Mouse (Mus musculus) CH12.LX (cell line): Measurements from ENCODE around the gene Thoc6.

Experiments
- CTCF ChIP-seq, 2 experiments: IDR thresholded peaks in 1 of 2; conservative IDR thresholded peaks in 1 of 2; 2 replicates each; pipeline ENCODE4 v1.5.1; 2011 to 2012; ENCODE audit warnings: low read depth in 2 of 2, low read length in 2 of 2, improper control_type of control experiment in 1 of 2, inconsistent platforms in 1 of 2, mild to moderate bottlenecking in 1 of 2, moderate library complexity in 1 of 2
- EP300 ChIP-seq: IDR thresholded peaks from 2 replicates; pipeline ENCODE4 v1.6.1; 2011; ENCODE audit warnings: low read length, improper control_type of control experiment
- HCFC1 ChIP-seq: IDR thresholded peaks from 2 replicates; pipeline ENCODE4 v1.6.1; 2012; ENCODE audit warnings: low read depth, mild to moderate bottlenecking, inconsistent platforms, low read length, improper control_type of control experiment
- JUND ChIP-seq: conservative IDR thresholded peaks from 2 replicates; pipeline ENCODE4 v1.6.1; 2011; ENCODE audit warnings: low read depth, low read length, improper control_type of control experiment
- POLR2AphosphoS2 ChIP-seq: IDR thresholded peaks from 2 replicates; pipeline ENCODE4 v1.6.1; 2011; ENCODE audit warnings: low read depth, low read length, improper control_type of control experiment
- RAD21 ChIP-seq: IDR thresholded peaks from 2 replicates; pipeline ENCODE4 v1.6.1; 2011; ENCODE audit warnings: low read depth, mild to moderate bottlenecking, low read length, improper control_type of control experiment, moderate library complexity
- RCOR1 ChIP-seq: conservative IDR thresholded peaks from 2 replicates; pipeline ENCODE4 v1.6.1; 2012; ENCODE audit warnings: low read depth, mild to moderate bottlenecking, inconsistent platforms, low read length, improper control_type of control experiment
- SMC3 ChIP-seq: IDR thresholded peaks from 2 replicates; pipeline ENCODE4 v1.6.1; 2011; ENCODE audit warnings: low read depth, low read length, improper control_type of control experiment
- TBP ChIP-seq: conservative IDR thresholded peaks from 2 replicates; pipeline ENCODE4 v1.6.1; 2011; ENCODE audit warnings: low read depth, low read length, improper control_type of control experiment
- USF1 ChIP-seq: IDR thresholded peaks from 2 replicates; pipeline ENCODE4 v1.6.1; 2014; ENCODE audit warnings: low read depth, mild to moderate bottlenecking, inconsistent platforms, low read length, improper control_type of control experiment
- ZC3H11A ChIP-seq: IDR thresholded peaks from 2 replicates; pipeline ENCODE4 v1.6.1; 2012; ENCODE audit warnings: low read depth, mild to moderate bottlenecking, inconsistent platforms, low read length, improper control_type of control experiment

DNA sequence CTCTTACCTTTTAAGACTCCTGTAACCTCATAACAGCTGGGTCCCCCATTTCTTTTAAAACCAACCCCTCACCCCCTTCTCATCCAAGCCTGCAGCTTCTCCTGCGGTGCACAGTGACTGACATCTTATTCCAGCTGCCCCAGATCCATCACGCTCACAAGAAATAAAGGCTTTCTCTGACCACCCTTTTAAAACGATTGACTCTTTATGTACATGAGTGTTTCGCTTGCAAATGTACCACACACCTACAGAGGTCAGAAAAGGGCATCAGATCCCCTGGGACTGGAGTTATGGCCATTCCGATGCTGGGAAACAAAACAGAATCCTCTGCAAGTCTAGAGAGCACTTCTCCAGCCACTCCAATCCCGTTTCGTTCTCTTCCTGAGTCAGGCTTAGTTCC, 45.9 kb downstream of the Thoc6 start:
- TF ChIP-seq POLR2AphosphoS2, result no peak
- no peak for TF ChIP-seq TBP
- TF ChIP-seq RCOR1, result no peak
- TF ChIP-seq ZC3H11A, result no peak
- TF ChIP-seq JUND, result no peak
- TF ChIP-seq EP300, result no peak
- no peak for TF ChIP-seq USF1
- no peak for TF ChIP-seq SMC3
- TF ChIP-seq HCFC1, result no peak
- no peak for TF ChIP-seq RAD21
- no peak for TF ChIP-seq CTCF (conservative IDR thresholded peaks at IDR 0.05 in 1 of 2, IDR thresholded peaks at IDR 0.05 in 1 of 2; ENCODE audit: low read depth in 2 of 2, low read length in 2 of 2)
